Mouse (Mus musculus): Measurements from ENCODE around the gene P2rx6. TPM values are rescaled to one million over a fixed set of nuclear protein-coding genes. Genes with fewer than 3 reads are reported as not detected.
"Not testable (repeated sequence)": the region's sequence is repeated elsewhere in the genome, so short reads cannot be mapped to it uniquely, and the experiment has no call there.

The P2rx6 gene
- polyA plus RNA-seq, 1 experiment from 2014 or later, result 0.08 TPM

- H3K9ac ChIP-seq, result no peak overlapping the region
- H3K4me2 ChIP-seq, result no peak overlapping the region
- H3K4me3 ChIP-seq, result no peak overlapping the region
- H3K36me3 ChIP-seq, result no peaks in the 10 kb centered on the region
- H3K27ac ChIP-seq, result no peak overlapping the region
- WGBS, result 70% methylated on average over 4 of the region's 4 CpGs
- no peaks in the 10 kb centered on the region for H3K27me3 ChIP-seq
- no peak for ATAC-seq (ENCODE audit: insufficient number of reproducible peaks, insufficient read depth, low FRiP score, low TSS enrichment, low read depth)
- H3K4me1 ChIP-seq, result no peaks in the 10 kb centered on the region
- no peaks in the 10 kb centered on the region for H3K9me3 ChIP-seq
Observed at GRCm38 (mm10) chr16:17611383-17611782, 49.7 kb downstream of the P2rx6 start.

DNA sequence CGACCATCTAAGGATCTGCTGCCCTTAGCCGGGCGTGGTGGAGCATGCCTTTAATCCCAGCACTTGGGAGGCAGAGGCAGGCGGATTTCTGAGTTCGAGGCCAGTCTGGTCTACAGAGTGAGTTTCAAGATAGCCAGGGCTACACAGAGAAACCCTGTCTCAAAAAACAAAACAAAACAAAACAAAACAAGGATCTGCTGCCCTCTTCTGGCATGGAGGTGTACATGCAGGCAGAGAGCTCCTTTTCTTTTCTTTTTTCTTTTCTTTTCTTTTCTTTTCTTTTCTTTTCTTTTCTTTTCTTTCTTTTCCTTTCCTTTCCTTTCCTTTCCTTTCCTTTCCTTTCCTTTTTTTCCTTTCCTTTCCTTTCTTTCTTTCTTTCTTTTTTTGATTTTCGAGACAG, 53.1 kb downstream of the P2rx6 start:
- 90% methylated on average over 6 of the region's 6 CpGs for WGBS
- H3K27me3 ChIP-seq; H3K4me3 ChIP-seq; ATAC-seq (ENCODE audit: insufficient number of reproducible peaks, insufficient read depth, low FRiP score, low TSS enrichment, low read depth); H3K4me2 ChIP-seq; H3K36me3 ChIP-seq; H3K27ac ChIP-seq; H3K9me3 ChIP-seq; H3K4me1 ChIP-seq; H3K9ac ChIP-seq: not testable (repeated sequence)

GRCm38 (mm10) chr16:17616212-17616611, 54.5 kb downstream of the P2rx6 start:
- Histone ChIP-seq H3K4me3 (no peak overlapping the region), H3K27me3 (no peaks in the 10 kb centered on the region), H3K9ac (no peak overlapping the region), H3K36me3 (0 out of 2 replicates have a peak, but pooled peaks cover 2% of the 10 kb centered on the region), H3K4me2 (no peak overlapping the region), H3K27ac (no peak overlapping the region), H3K9me3 (no peaks in the 10 kb centered on the region), H3K4me1 (peaks cover 14% of the 10 kb centered on the region)
- 78% methylated on average over 5 of the region's 5 CpGs for WGBS
- no peak for ATAC-seq (ENCODE audit: insufficient number of reproducible peaks, insufficient read depth, low FRiP score, low TSS enrichment, low read depth)

DNA sequence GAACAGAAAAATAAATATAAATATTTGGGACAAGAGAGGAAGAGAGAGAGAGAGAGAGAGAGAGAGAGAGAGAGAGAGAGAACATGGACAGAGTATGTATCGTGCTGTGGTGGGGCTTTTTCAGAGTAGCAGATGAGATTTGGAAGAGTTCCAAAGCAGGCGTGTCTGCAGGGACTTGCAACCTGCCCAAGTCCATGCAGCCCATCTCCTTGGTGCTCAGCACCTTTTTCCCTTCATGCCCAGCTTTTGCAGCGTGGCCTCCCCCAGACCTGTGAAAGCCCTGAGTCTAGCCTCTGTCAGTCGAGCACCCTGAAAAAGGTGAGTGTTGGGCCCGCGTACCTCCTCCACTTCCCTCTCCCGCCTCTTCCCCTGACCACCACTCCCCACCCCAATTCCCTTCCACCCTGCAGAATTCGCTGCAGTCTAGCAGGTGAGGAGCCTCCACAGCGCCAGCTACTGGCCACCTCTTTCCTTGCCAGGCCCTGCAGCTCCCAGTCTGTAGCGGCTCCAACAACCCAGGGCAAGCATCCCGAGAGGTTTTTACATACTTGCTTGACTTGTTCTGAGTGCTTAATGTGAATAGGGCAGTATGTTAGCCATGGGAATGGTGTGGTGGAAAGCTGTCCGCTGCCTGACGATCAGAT, 56.4 kb downstream of the P2rx6 start:
- Histone ChIP-seq H3K27me3 (no peaks in the 10 kb centered on the region), H3K9me3 (no peaks in the 10 kb centered on the region), H3K4me2 (peak overlapping the region; percentile 36), H3K9ac (no peak overlapping the region), H3K4me3 (no peak overlapping the region), H3K4me1 (peaks cover 14% of the 10 kb centered on the region), H3K36me3 (peaks cover 19% of the 10 kb centered on the region), H3K27ac (no peak overlapping the region)
- 0 out of 2 replicates have a peak, but pooled peaks have one; percentile 20 for ATAC-seq (ENCODE audit: insufficient number of reproducible peaks, insufficient read depth, low FRiP score, low TSS enrichment, low read depth)
- 18% methylated on average over 13 of the region's 13 CpGs for WGBS

- no peaks in the 10 kb centered on the region for H3K27me3 ChIP-seq
- peak within 1 kb of the TSS; percentile 98 for H3K4me3 ChIP-seq
- no peaks in the 10 kb centered on the region for H3K9me3 ChIP-seq
- peak within 1 kb of the TSS; percentile 94 for H3K9ac ChIP-seq
- no peak within 1 kb of the TSS for H3K27ac ChIP-seq
- peaks cover 19% of the 10 kb centered on the region for H3K36me3 ChIP-seq
- H3K4me1 ChIP-seq, result peaks cover 14% of the 10 kb centered on the region
- ATAC-seq (ENCODE audit: insufficient number of reproducible peaks, insufficient read depth, low FRiP score, low TSS enrichment, low read depth), result peak; percentile 69
- peak within 1 kb of the TSS; percentile 87 for H3K4me2 ChIP-seq
- WGBS, result 2% methylated on average over 60 of the region's 60 CpGs
Observed at GRCm38 (mm10) chr16:17619198-17620105, 57.8 kb downstream of the P2rx6 start, which contains the start of gene Smpd4. Gene Smpd4 (plus strand): TSS chr16:17619354.

DNA sequence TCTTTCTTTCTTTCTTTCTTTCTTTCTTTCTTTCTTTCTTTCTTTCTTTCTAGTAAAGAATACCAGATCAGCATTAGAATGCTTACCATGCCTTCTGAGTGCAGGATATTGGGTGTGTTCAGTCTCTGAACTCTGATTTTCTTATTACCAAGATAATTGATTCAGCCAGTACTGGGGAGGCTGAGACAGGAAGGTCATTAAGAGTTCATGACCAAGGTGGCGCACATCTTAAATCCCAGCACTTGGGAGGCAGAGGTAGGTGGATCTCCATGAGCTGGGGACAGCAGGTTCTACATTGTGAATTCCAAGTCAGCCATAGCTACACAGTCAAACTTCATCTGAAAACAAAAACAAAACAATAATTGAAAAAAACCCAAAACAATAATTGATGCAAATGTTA, 60.3 kb downstream of the P2rx6 start:
- no peak for ATAC-seq (ENCODE audit: insufficient number of reproducible peaks, insufficient read depth, low FRiP score, low TSS enrichment, low read depth)
- H3K36me3 ChIP-seq, result peaks cover 42% of the 10 kb centered on the region

DNA sequence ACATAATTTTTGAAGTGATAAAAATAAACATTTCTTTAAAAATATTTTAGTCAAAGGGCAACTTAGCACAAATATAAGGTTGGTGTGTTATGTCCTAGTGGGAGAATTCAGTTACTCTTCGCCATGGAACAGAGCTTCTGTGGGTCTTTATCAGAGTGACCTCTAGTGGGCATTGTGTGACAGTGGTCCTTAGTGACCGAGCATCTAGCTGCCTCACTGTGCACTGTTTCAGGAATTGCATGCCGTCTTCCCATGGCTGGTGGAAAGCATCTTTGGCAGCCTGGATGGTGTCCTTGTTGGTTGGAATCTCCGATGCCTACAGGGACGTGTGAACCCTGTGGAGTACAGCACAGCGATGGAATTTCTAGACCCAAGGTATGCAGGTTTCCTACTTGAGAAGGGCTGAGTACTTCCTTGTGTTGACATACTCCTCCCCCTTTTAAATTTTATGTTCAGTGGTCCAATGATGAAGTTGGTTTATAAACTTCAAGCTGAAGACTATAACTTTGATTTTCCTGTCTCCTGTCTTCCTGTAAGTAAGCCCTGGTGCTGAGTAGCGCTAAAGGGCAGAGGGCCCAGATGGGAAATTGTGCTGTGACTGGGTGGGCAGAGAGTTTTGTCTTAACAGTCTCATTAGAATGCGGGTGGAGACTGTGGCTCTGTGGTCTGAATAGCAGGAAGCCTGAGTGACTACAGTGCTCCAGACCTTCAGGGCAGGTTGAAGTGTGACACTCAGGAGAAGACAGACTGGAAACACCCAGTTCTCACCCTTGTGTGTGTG, 64.0 kb downstream of the P2rx6 start:
- H3K4me1 ChIP-seq, result peaks cover under 1% of the 10 kb centered on the region
- H3K36me3 ChIP-seq, result peaks cover 80% of the 10 kb centered on the region
- no peaks in the 10 kb centered on the region for H3K27me3 ChIP-seq
- ATAC-seq (ENCODE audit: insufficient number of reproducible peaks, insufficient read depth, low FRiP score, low TSS enrichment, low read depth), result no peak
- 72% methylated on average over 8 of the region's 8 CpGs for WGBS
- no peak overlapping the region for H3K27ac ChIP-seq
- H3K4me3 ChIP-seq, result no peak overlapping the region
- no peak overlapping the region for H3K9ac ChIP-seq
- no peaks in the 10 kb centered on the region for H3K9me3 ChIP-seq
- no peak overlapping the region for H3K4me2 ChIP-seq

More for the DNA sequence above, 60.3 kb downstream of the P2rx6 start:
- H3K4me1 ChIP-seq, result peaks cover 14% of the 10 kb centered on the region
- no peaks in the 10 kb centered on the region for H3K27me3 ChIP-seq
- H3K4me3 ChIP-seq, result no peak overlapping the region
- no peak overlapping the region for H3K4me2 ChIP-seq
- H3K9ac ChIP-seq, result no peak overlapping the region
- no peak overlapping the region for H3K27ac ChIP-seq
- 88% methylated on average over 1 of the region's 1 CpGs for WGBS
- no peaks in the 10 kb centered on the region for H3K9me3 ChIP-seq

DNA sequence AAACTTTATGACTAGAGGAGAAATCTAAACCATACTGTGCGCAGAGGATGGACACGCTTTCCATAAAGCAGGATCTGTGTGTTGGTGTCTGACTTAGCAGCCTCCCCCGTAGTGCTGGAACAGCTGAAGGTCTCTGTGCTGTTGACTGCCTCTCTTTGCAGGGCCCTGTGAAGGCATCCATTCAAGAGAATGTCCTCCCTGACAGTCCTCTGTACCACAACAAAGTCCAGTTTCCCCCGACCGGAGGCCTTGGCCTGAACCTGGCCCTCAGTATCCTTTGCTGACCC, 64.5 kb downstream of the P2rx6 start:
- Histone ChIP-seq H3K36me3 (peaks cover 83% of the 10 kb centered on the region), H3K27ac (no peak overlapping the region), H3K27me3 (no peaks in the 10 kb centered on the region), H3K9ac (no peak overlapping the region), H3K4me2 (no peak overlapping the region), H3K4me3 (no peak overlapping the region), H3K4me1 (no peaks in the 10 kb centered on the region), H3K9me3 (no peaks in the 10 kb centered on the region)
- WGBS, result 91% methylated on average over 5 of the region's 5 CpGs
- ATAC-seq (ENCODE audit: insufficient number of reproducible peaks, insufficient read depth, low FRiP score, low TSS enrichment, low read depth), result no peak

Other genes with a start within 250 kb of the P2rx6 start
- 0.45 and 2.2 TPM in 2 replicates for gene Serpind1, start 230.5 kb upstream of the P2rx6 start, polyA plus RNA-seq (2015; fragmentation: Nextera tagmentation; extraction: Ambion mirVana)
- 13.2 and 15.5 TPM in 2 replicates for gene Snap29, start 155.9 kb upstream of the P2rx6 start, polyA plus RNA-seq (2015; fragmentation: Nextera tagmentation; extraction: Ambion mirVana)
- 35.5 and 37.9 TPM in 2 replicates for gene Pi4ka, start 155.6 kb upstream of the P2rx6 start, polyA plus RNA-seq (2015; fragmentation: Nextera tagmentation; extraction: Ambion mirVana)
- gene Crkl, start 109.9 kb upstream of the P2rx6 start, polyA plus RNA-seq (2015; fragmentation: Nextera tagmentation; extraction: Ambion mirVana), result 83.3 and 84.3 TPM in 2 replicates
- 1.1 and 2.0 TPM in 2 replicates for gene Aifm3, start 72.3 kb upstream of the P2rx6 start, polyA plus RNA-seq (2015; fragmentation: Nextera tagmentation; extraction: Ambion mirVana)
- gene Lztr1, start 53.2 kb upstream of the P2rx6 start, polyA plus RNA-seq (2015; fragmentation: Nextera tagmentation; extraction: Ambion mirVana), result 98.5 and 119 TPM in 2 replicates
- gene Thap7, start 30.7 kb upstream of the P2rx6 start, polyA plus RNA-seq (2015; fragmentation: Nextera tagmentation; extraction: Ambion mirVana), result 72.5 and 75.2 TPM in 2 replicates
- not detected in 2 replicates for gene Lrrc74b, start 638 bp upstream of the P2rx6 start, polyA plus RNA-seq (2015; fragmentation: Nextera tagmentation; extraction: Ambion mirVana)
- gene Slc7a4, start 21.3 kb downstream of the P2rx6 start, polyA plus RNA-seq (2015; fragmentation: Nextera tagmentation; extraction: Ambion mirVana), result 5.5 and 6.0 TPM in 2 replicates
- gene Smpd4, start 57.5 kb downstream of the P2rx6 start, polyA plus RNA-seq (2015; fragmentation: Nextera tagmentation; extraction: Ambion mirVana), result 39.0 and 39.8 TPM in 2 replicates
- gene Ccdc74a, start 84.6 kb downstream of the P2rx6 start, polyA plus RNA-seq (2015; fragmentation: Nextera tagmentation; extraction: Ambion mirVana), result 8.7 and 10.4 TPM in 2 replicates
- 53.3 and 56.4 TPM in 2 replicates for gene Med15, start 171.0 kb downstream of the P2rx6 start, polyA plus RNA-seq (2015; fragmentation: Nextera tagmentation; extraction: Ambion mirVana)
- gene Klhl22, start 197.7 kb downstream of the P2rx6 start, polyA plus RNA-seq (2015; fragmentation: Nextera tagmentation; extraction: Ambion mirVana), result 88.8 and 97.7 TPM in 2 replicates
- gene Scarf2, start 235.4 kb downstream of the P2rx6 start, polyA plus RNA-seq (2015; fragmentation: Nextera tagmentation; extraction: Ambion mirVana), result 30.9 and 39.0 TPM in 2 replicates